8 mouse cellular contexts compared by ENCODE assay signal in genomic region chr6:47358686-47359085, GRCm38 (mm10).
DNase-seq lines count a peak whose midpoint lies in the region; ATAC-seq and TF ChIP-seq lines count a peak whose summit lies in the region.

No protein-coding gene starts in this region.

- 52% methylated on average over 2 of the region's 2 CpGs for WGBS in liver, embryonic 11.5 days
- 35% methylated on average over 2 of the region's 2 CpGs for WGBS in cerebellum, adult 2 months

- H3K27me3 ChIP-seq in liver, embryonic 11.5 days (replicated peaks; ENCODE audit: control insufficient read depth, insufficient read depth, low read length): no peaks in the 10 kb centered on the region
- no peaks in the 10 kb centered on the region for H3K27me3 ChIP-seq in cerebellum, adult 2 months (ENCODE audit: control insufficient read depth, insufficient read depth, low read length)

- H3K9me3 ChIP-seq in liver, embryonic 11.5 days (ENCODE audit: control insufficient read depth, low read length): no peaks in the 10 kb centered on the region

- peak; percentile 16; the same call in 1 of the 2 replicates for TF ChIP-seq CTCF in cerebellum, adult 2 months (IDR thresholded peaks at IDR 0.05; ENCODE audit: borderline replicate concordance, insufficient read depth, low read depth, low read length)

- intact Hi-C loops in left cerebral cortex, postnatal 36 days (cut with DNase I): loop anchor here (2.0 kb wide), 1 partner anchor 92 kb away; no protein-coding TSS in a partner anchor

- DNase-seq in liver: peak; percentile 8
- DNase-seq in liver, embryonic 11.5 days (ENCODE audit: low spot score): no peak
- DNase-seq in NIH3T3 (ENCODE audit: low read depth): peak; percentile 72
- peak; percentile 24 to 44 for DNase-seq in cerebellum, adult 2 months
- DNase-seq in heart, postnatal 4 days: peak; percentile 43
- peak; percentile 11 to 28 for DNase-seq in left cerebral cortex, postnatal 36 days (ENCODE audit: low spot score in 2 of 2)
- DNase-seq in right cerebral cortex, postnatal 14 days: peak; percentile 12
- no peak for DNase-seq in urinary bladder, postnatal 4 days (ENCODE audit: low spot score in 2 of 2)

- H3K4me1 ChIP-seq in liver, embryonic 11.5 days (replicated peaks; ENCODE audit: control insufficient read depth, insufficient read depth, low read length): no peaks in the 10 kb centered on the region
- no peaks in the 10 kb centered on the region for H3K4me1 ChIP-seq in cerebellum, adult 2 months (ENCODE audit: control insufficient read depth, insufficient read depth, low read length)

- H3K27ac ChIP-seq in liver, embryonic 11.5 days (ENCODE audit: low read depth, low read length): no peak overlapping the region
- H3K27ac ChIP-seq in cerebellum, adult 2 months (ENCODE audit: insufficient read depth, low read length): no peak overlapping the region

- no peak overlapping the region for H3K9ac ChIP-seq in liver, embryonic 11.5 days (ENCODE audit: low read depth, low read length)

- no peak overlapping the region for H3K4me3 ChIP-seq in liver, embryonic 11.5 days (ENCODE audit: low read depth, low read length)
- no peak overlapping the region for H3K4me3 ChIP-seq in cerebellum, adult 2 months (replicated peaks; ENCODE audit: insufficient read depth, low read depth, low read length)

- H3K4me2 ChIP-seq in liver, embryonic 11.5 days: no peak overlapping the region

- no peak for ATAC-seq in liver, embryonic 11.5 days (replicated peaks; ENCODE audit: low FRiP score)

- no peak for TF ChIP-seq POLR2A in cerebellum, adult 2 months (IDR thresholded peaks at IDR 0.05; ENCODE audit: borderline replicate concordance, insufficient read depth, low read length)

- H3K36me3 ChIP-seq in liver, embryonic 11.5 days (ENCODE audit: control insufficient read depth, insufficient read depth, low read length): no peaks in the 10 kb centered on the region

Comparison
In these comparisons a context has a peak if more than half of its experiments do, and no peak if none do; other contexts are left out.
1. DNase-seq: peak in liver (single experiment), NIH3T3 (single experiment), cerebellum, adult 2 months (2 of 2), heart, postnatal 4 days (single experiment), left cerebral cortex, postnatal 36 days (2 of 2) and right cerebral cortex, postnatal 14 days (single experiment); none in liver, embryonic 11.5 days (single experiment) and urinary bladder, postnatal 4 days (0 of 2).